Mouse (Mus musculus) stomach, embryonic 14.5 days (tissue): ENCODE results near the gene Lrch3. TPM values are rescaled to one million over a fixed set of nuclear protein-coding genes. Genes with fewer than 3 reads are reported as not detected.

ENCODE experiments used
- ATAC-seq: fragments of 200-750 bp; cut with Nextera tagmentation; 2 replicates; pipeline ENCODE4 v1.8.0; 2017; ENCODE audit warnings: low read depth, moderate TSS enrichment; ENCODE audit not compliant: insufficient number of reproducible peaks, insufficient read depth, low FRiP score
- H3K27ac ChIP-seq: fragments of 300-500 bp; sonication (generic); 2 replicates; pipeline ENCODE4 v1.5.1; 2014; ENCODE audit warnings: mild to moderate bottlenecking, low read length, moderate library complexity, mixed read lengths
- H3K27me3 ChIP-seq: fragments of 300-500 bp; sonication (generic); 2 replicates; pipeline ENCODE4 v1.6.1; 2014; ENCODE audit warnings: low read length, control low read depth, mixed read lengths; ENCODE audit not compliant: control insufficient read depth, insufficient read depth
- H3K36me3 ChIP-seq: fragments of 300-500 bp; sonication (generic); 2 replicates; pipeline ENCODE4 v1.6.1; 2014; ENCODE audit warnings: mild to moderate bottlenecking, control low read depth, low read length, moderate library complexity, mixed read lengths; ENCODE audit not compliant: control insufficient read depth, insufficient read depth
- H3K4me1 ChIP-seq: fragments of 300-500 bp; sonication (generic); 2 replicates; pipeline ENCODE4 v1.6.1; 2014; ENCODE audit warnings: low read length, control low read depth, mixed read lengths; ENCODE audit not compliant: control insufficient read depth, insufficient read depth
- H3K4me2 ChIP-seq: fragments of 300-500 bp; sonication (generic); replicated peaks from 2 replicates; pipeline ENCODE4 v1.6.1; 2014; ENCODE audit warnings: low read depth, low read length, control low read depth
- H3K4me3 ChIP-seq: fragments of 300-500 bp; sonication (generic); 2 replicates; pipeline ENCODE4 v1.5.1; 2014; ENCODE audit warnings: low read depth, low read length, control low read depth
- H3K9ac ChIP-seq: fragments of 300-500 bp; sonication (generic); replicated peaks from 2 replicates; pipeline ENCODE4 v1.6.1; 2014; ENCODE audit warnings: low read depth, mild to moderate bottlenecking, control low read depth, low read length, moderate library complexity, mixed read lengths
- H3K9me3 ChIP-seq: fragments of 300-500 bp; sonication (generic); 2 replicates; pipeline ENCODE4 v1.6.1; 2016; ENCODE audit warnings: low read depth, low read length, control low read depth; ENCODE audit not compliant: control insufficient read depth
- WGBS: fragments of 180-500 bp; shearing (Covaris S2); extraction: QIAGEN DNeasy Blood & Tissue Kit; methylation state at CpG from one replicate; pipeline ENCODE4 v1.1.7; 2014; 5-methylcytosine and 5-hydroxymethylcytosine counted together
- polyA plus RNA-seq: library from polyadenylated mRNA; unstranded; fragments of >200 nt; fragmentation: Nextera tagmentation; extraction: Ambion mirVana; gene quantifications from 2 replicates; pipeline ENCODE4 v1.2.1, GENCODE M21; 2014

The Lrch3 gene
- polyA plus RNA-seq, 1 experiment from 2014 or later = 34.1 TPM

GRCm38 (mm10) chr16:33014921-33015320, 101.0 kb downstream of the Lrch3 start:
- Histone ChIP-seq H3K9ac (no peak overlapping the region), H3K4me3 (no peak overlapping the region), H3K9me3 (no peaks in the 10 kb centered on the region), H3K27me3 (no peaks in the 10 kb centered on the region), H3K4me1 (no peaks in the 10 kb centered on the region), H3K4me2 (no peak overlapping the region), H3K36me3 (peaks cover 20% of the 10 kb centered on the region), H3K27ac (no peak overlapping the region)
- ATAC-seq = no peak
- 96% methylated on average over 1 of the region's 1 CpGs for WGBS

GRCm38 (mm10) chr16:33015396-33015907, 101.6 kb downstream of the Lrch3 start:
- H3K27ac ChIP-seq = no peak overlapping the region
- H3K36me3 ChIP-seq = peaks cover 18% of the 10 kb centered on the region
- no peak overlapping the region for H3K4me2 ChIP-seq
- 86% methylated on average over 3 of the region's 3 CpGs for WGBS
- H3K4me1 ChIP-seq = no peaks in the 10 kb centered on the region
- H3K27me3 ChIP-seq = no peaks in the 10 kb centered on the region
- no peak overlapping the region for H3K9ac ChIP-seq
- H3K9me3 ChIP-seq = no peaks in the 10 kb centered on the region
- H3K4me3 ChIP-seq = no peak overlapping the region
- no peak for ATAC-seq

- WGBS = 83% methylated on average over 2 of the region's 2 CpGs
- no peak overlapping the region for H3K27ac ChIP-seq
- ATAC-seq = no peak
These were observed 102.1 kb downstream of the Lrch3 start for GRCm38 (mm10) chr16:33015986-33016385.

GRCm38 (mm10) chr16:33017677-33018349, 103.9 kb downstream of the Lrch3 start:
- H3K4me3 ChIP-seq = no peak overlapping the region
- H3K4me1 ChIP-seq = no peaks in the 10 kb centered on the region
- WGBS = 75% methylated on average over 5 of the region's 5 CpGs
- no peak for ATAC-seq
- H3K36me3 ChIP-seq = peaks cover 14% of the 10 kb centered on the region
- H3K27ac ChIP-seq = no peak overlapping the region
- no peak overlapping the region for H3K4me2 ChIP-seq
- H3K27me3 ChIP-seq = no peaks in the 10 kb centered on the region
- no peaks in the 10 kb centered on the region for H3K9me3 ChIP-seq
- H3K9ac ChIP-seq = no peak overlapping the region

More at GRCm38 (mm10) chr16:33015986-33016385, 102.1 kb downstream of the Lrch3 start:
- H3K4me1 ChIP-seq = no peaks in the 10 kb centered on the region
- peaks cover 18% of the 10 kb centered on the region for H3K36me3 ChIP-seq
- H3K4me2 ChIP-seq = no peak overlapping the region
- H3K9me3 ChIP-seq = no peaks in the 10 kb centered on the region
- H3K4me3 ChIP-seq = no peak overlapping the region
- H3K9ac ChIP-seq = no peak overlapping the region
- no peaks in the 10 kb centered on the region for H3K27me3 ChIP-seq

- no peaks in the 10 kb centered on the region for H3K9me3 ChIP-seq
- ATAC-seq = no peak
- 68% methylated on average over 21 of the region's 21 CpGs for WGBS
- no peak overlapping the region for H3K4me2 ChIP-seq
- no peaks in the 10 kb centered on the region for H3K27me3 ChIP-seq
- H3K36me3 ChIP-seq = peaks cover 2% of the 10 kb centered on the region; the same call in 1 of the 2 replicates
- H3K9ac ChIP-seq = no peak overlapping the region
- H3K4me3 ChIP-seq = no peak overlapping the region
- no peaks in the 10 kb centered on the region for H3K4me1 ChIP-seq
- no peak overlapping the region for H3K27ac ChIP-seq
These were observed 105.3 kb downstream of the Lrch3 start for GRCm38 (mm10) chr16:33019117-33019770.

DNA sequence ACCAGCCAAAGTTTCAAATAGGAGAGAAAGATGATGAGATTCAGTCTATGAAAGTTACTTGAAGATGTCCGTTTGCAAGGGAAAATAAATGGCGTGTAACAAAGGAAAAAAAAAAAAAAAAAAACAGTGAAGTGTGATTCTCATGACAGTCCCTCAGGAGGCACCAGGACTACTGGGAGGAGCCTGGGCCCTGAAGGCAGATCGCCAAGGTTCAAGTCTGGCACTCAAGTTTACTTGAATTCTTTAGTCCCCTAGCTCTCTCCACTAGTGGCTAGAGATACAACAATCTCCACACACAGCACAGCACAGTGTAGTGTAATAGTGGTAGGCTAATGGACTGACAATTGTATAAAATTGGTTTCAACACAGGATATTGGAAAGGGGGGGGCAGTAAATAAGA, 107.5 kb downstream of the Lrch3 start:
- Histone ChIP-seq H3K9ac (no peak overlapping the region), H3K27me3 (no peaks in the 10 kb centered on the region), H3K9me3 (no peaks in the 10 kb centered on the region), H3K4me3 (no peak overlapping the region), H3K4me2 (no peak overlapping the region), H3K36me3 (no peaks in the 10 kb centered on the region), H3K27ac (no peak overlapping the region), H3K4me1 (no peaks in the 10 kb centered on the region)
- 77% methylated on average over 3 of the region's 3 CpGs for WGBS
- ATAC-seq = no peak

DNA sequence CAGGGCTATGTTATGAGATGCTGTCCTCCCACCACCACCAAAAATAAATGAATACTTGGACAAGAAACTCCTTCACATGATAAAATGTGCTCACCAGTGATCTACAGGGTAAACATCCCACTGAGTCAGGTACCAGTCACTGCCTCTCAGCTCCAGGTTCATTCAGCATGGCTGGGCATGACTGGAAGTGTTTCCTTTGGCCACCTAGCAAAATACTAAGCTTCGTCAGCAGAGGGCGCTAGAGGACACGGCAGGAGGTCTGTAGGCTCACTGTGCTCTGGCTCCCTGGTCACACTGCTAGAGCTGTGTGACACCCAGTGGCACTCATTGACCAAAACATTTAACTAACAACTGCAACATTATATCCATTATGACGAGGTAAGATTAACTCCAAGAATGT, 109.8 kb downstream of the Lrch3 start:
- H3K4me2 ChIP-seq = no peak overlapping the region
- H3K27me3 ChIP-seq = no peaks in the 10 kb centered on the region
- WGBS = 5% methylated on average over 4 of the region's 4 CpGs
- no peak overlapping the region for H3K4me3 ChIP-seq
- H3K9ac ChIP-seq = no peak overlapping the region
- no peak overlapping the region for H3K27ac ChIP-seq
- ATAC-seq = peak; percentile 49; the same call in 1 of the 2 replicates
- H3K9me3 ChIP-seq = no peaks in the 10 kb centered on the region
- H3K4me1 ChIP-seq = no peaks in the 10 kb centered on the region
- no peaks in the 10 kb centered on the region for H3K36me3 ChIP-seq

DNA sequence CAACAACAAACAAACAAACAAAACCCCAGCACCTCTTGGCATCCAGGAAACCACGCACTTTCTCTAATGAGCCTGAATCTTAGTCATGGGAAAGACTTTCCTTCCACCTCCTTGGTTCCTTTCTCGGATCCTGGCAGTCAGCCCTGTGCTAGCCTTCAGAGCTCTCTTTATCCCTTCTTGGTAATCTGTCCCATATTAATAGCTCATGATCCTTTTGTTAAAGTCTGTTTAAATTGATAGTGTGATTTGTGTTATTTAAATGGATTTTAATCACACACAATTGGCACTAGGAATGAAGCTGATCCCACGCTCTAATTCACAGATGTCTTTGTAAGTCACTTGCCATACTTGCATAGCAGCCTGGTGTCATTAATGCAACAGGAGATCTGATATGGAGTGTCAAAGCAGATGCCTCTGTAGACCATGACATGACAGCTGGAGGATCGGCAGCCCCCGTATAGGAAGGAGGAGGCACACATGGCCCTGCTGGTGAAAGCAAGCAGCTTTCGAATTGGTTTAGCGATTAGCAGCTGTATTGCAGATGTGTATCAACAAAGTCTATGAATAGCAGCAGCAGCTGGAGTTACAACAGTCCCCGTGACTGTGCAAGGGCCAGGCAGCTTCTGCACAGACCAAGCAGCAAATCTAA, 110.7 kb downstream of the Lrch3 start:
- no peak overlapping the region for H3K9ac ChIP-seq
- H3K9me3 ChIP-seq = no peaks in the 10 kb centered on the region
- no peaks in the 10 kb centered on the region for H3K27me3 ChIP-seq
- no peaks in the 10 kb centered on the region for H3K4me1 ChIP-seq
- H3K4me2 ChIP-seq = no peak overlapping the region
- ATAC-seq = no peak; the same call in 1 of the 2 replicates
- H3K4me3 ChIP-seq = no peak overlapping the region
- no peaks in the 10 kb centered on the region for H3K36me3 ChIP-seq
- 54% methylated on average over 8 of the region's 8 CpGs for WGBS
- H3K27ac ChIP-seq = no peak overlapping the region
